ENCODE assay signal across 15 mouse cellular contexts in the genomic region with DNA sequence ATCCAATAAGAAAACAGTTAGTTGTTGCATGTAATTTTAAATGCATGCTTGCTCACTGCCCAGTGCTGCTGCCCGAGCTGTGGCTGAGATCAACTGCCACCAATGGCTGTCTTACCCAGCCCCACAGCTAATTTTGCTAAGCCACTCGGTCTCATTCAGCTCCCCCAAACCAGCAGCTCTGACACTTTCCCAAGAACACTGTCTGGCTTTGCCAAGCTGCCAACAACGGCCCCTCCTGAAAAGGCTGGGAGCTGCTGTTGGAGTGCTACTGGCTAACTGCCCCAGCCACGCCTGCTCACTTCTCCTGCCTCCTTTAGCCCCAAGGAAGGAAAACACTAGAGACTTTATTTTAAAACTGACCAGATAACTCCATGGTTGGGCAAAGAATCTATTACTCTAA.
DNase-seq lines count a peak whose midpoint lies in the region; ATAC-seq lines count a peak whose summit lies in the region.
"Had no signal": no experiment of that assay in that cellular context is flagged by ENCODE, and none has a peak within 500 bp of the region (broad histone marks: within the 10 kb centered on the region; RNA-seq: fewer than 3 reads in every experiment).

No protein-coding gene starts in this region.

- no peak for ATAC-seq in intestine, embryonic 15.5 days
- ATAC-seq: inflammation-experienced regulatory T-cells, adult 6 months had no signal

- WGBS in intestine, embryonic 15.5 days: 65% methylated on average over 4 of the region's 4 CpGs

- no peaks in the 10 kb centered on the region for H3K27me3 ChIP-seq in intestine, embryonic 15.5 days (replicated peaks)
- H3K27me3 ChIP-seq: heart, embryonic 15.5 days; liver, embryonic 13.5 days had no signal

- no peaks in the 10 kb centered on the region for H3K9me3 ChIP-seq in intestine, embryonic 15.5 days
- H3K9me3 ChIP-seq: heart, embryonic 15.5 days; limb, embryonic 10.5 days; liver, embryonic 13.5 days had no signal

- no peak overlapping the region for H3K9ac ChIP-seq in intestine, embryonic 15.5 days
- H3K9ac ChIP-seq: heart, embryonic 15.5 days; liver, embryonic 13.5 days had no signal

- no peak overlapping the region for H3K27ac ChIP-seq in intestine, embryonic 15.5 days
- H3K27ac ChIP-seq: heart, embryonic 15.5 days; limb, embryonic 10.5 days; liver, embryonic 13.5 days had no signal

- H3K4me3 ChIP-seq in intestine, embryonic 15.5 days (replicated peaks): no peak overlapping the region
- H3K4me3 ChIP-seq: heart, embryonic 15.5 days; limb, embryonic 10.5 days; liver, embryonic 13.5 days; myocyte had no signal

- H3K36me3 ChIP-seq in intestine, embryonic 15.5 days: no peaks in the 10 kb centered on the region
- H3K36me3 ChIP-seq: heart, embryonic 15.5 days; limb, embryonic 10.5 days; liver, embryonic 13.5 days had no signal

- no peaks in the 10 kb centered on the region for H3K4me1 ChIP-seq in intestine, embryonic 15.5 days (replicated peaks)
- H3K4me1 ChIP-seq: heart, embryonic 15.5 days; liver, embryonic 13.5 days had no signal

- peak; percentile 21 to 50 for DNase-seq in cerebellum, postnatal 10 days
- DNase-seq in cerebellum, adult 11 months: no peak
- peak; percentile 5 for DNase-seq in layer of hippocampus, adult 9-11 months
- no peak for DNase-seq in layer of hippocampus, adult 11-12 months (ENCODE audit: low spot score)
- DNase-seq in right cerebral cortex, postnatal 10 days (ENCODE audit: low spot score in 2 of 2): peak; percentile 48 to 52
- no peak for DNase-seq in right cerebral cortex, adult 18-20 months
- no peak for DNase-seq in adrenal gland, adult (ENCODE audit: inconsistent age in 2 of 2, low spot score in 1 of 2)
- DNase-seq: adrenal gland, adult 2 months; liver, embryonic 13.5 days; thymus, postnatal 25 days had no signal

- H3K4me2 ChIP-seq in intestine, embryonic 15.5 days (replicated peaks): no peak overlapping the region
- H3K4me2 ChIP-seq: heart, embryonic 15.5 days; liver, embryonic 13.5 days had no signal

Comparison
In these comparisons a context has a peak if more than half of its experiments do, and no peak if none do; other contexts are left out.
1. DNase-seq: peak in cerebellum, postnatal 10 days (2 of 2), layer of hippocampus, adult 9-11 months (single experiment) and right cerebral cortex, postnatal 10 days (2 of 2); none in cerebellum, adult 11 months (single experiment), layer of hippocampus, adult 11-12 months (single experiment), right cerebral cortex, adult 18-20 months (single experiment) and adrenal gland, adult (0 of 2).